Mouse (Mus musculus): ENCODE measurements at regions not wholly inside any gene's neighbourhood (a gene's known extent, or its start where the extent isn't known, plus 50 kb on each side); places are given as distances from the start of the nearest gene placed in this dataset.

DNA sequence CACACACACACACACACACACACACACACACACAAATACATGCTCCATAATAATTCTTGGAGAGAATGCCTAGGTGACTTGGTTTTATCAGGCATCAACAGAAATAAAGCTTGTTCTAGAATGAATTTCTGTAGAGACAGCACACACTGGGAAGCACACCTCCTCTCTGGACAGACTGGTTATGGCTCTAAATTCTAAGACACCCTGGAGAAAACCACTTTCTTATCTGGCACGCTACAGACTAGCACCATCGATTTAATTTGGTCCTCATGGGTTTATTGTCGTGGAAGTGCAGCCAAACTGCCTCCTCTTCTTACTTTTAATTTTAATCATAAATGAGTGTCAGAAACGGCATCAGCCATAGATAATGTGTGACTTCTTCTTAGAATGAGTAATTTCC, 422.8 kb upstream of the Adgrl2 start:
- TF ChIP-seq CTCF (IDR thresholded peaks at IDR 0.05; ENCODE audit: low read depth, low read length) (no peak), GATA1 (IDR thresholded peaks at IDR 0.05; ENCODE audit: borderline replicate concordance, low read length) (no peak), POLR2AphosphoS5 (IDR thresholded peaks at IDR 0.05; ENCODE audit: insufficient replicate concordance, low read depth, low read length) (no peak), TAL1 (conservative IDR thresholded peaks at IDR 0.05; ENCODE audit: low read depth, low read length) (no peak), GATA2 (IDR thresholded peaks at IDR 0.05; ENCODE audit: borderline replicate concordance, low read depth, low read length) (no peak)
